Mouse (Mus musculus) ES-E14 (cell line): ENCODE data around the gene Fastk.

Experiments used
- ZC3H11A ChIP-seq: IDR thresholded peaks from 2 replicates; pipeline ENCODE4 v1.6.1; 2012; ENCODE audit warnings: low read depth, mild to moderate bottlenecking, inconsistent platforms, low read length, borderline replicate concordance
- ZNF384 ChIP-seq: IDR thresholded peaks from 2 replicates; pipeline ENCODE4 v1.6.1; 2012; ENCODE audit warnings: low read depth, low read length, inconsistent platforms

DNA sequence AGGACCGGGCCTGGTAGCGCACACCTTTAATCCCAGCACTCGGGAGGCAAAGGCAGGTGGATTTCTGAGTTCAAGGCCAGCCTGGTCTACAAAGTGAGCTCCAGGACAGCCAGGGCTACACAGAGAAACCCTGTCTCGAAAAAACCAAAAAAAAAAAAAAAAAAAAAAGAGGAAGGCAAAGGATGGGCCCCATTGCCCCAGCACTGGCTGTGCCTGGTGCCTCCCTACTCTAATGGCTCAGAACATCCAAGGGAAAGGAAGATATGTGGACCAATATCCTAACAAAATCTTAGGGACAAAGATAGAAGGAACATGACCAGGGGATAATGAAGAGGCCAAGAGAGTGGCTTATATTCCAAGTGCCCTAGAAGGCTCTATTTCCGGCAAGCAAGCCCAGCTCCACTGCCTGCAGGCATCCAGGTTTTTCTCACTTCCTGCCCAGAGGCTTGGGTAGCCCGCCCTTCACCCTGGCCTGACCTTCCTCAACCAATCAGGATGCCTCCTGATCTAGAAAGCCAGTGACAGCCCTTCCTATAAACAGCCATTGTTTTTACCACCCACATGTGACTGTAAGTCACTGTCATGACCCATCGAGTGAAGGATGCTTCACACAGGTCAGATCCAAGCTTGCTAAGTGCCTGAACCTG lies 56.0 kb downstream of the Fastk start:
- no peak for TF ChIP-seq ZNF384
- no peak for TF ChIP-seq ZC3H11A
